In genomic region chr9:106249550-106249949, GRCm38 (mm10) we compare ENCODE assay signal across 13 mouse cellular contexts. TPM values are rescaled to one million over a fixed set of nuclear protein-coding genes. Genes with fewer than 3 reads are reported as not detected.
DNase-seq lines count a peak whose midpoint lies in the region; ATAC-seq and TF ChIP-seq lines count a peak whose summit lies in the region.
"Had no signal": no experiment of that assay in that cellular context is flagged by ENCODE, and none has a peak within 500 bp of the region (broad histone marks: within the 10 kb centered on the region; RNA-seq: fewer than 3 reads in every experiment).

No protein-coding gene starts in this region.

- H3K4me3 ChIP-seq in heart, embryonic 10.5 days = no peak overlapping the region
- no peak overlapping the region for H3K4me3 ChIP-seq in neural tube, embryonic 13.5 days
- H3K4me3 ChIP-seq in neural tube, embryonic 15.5 days (replicated peaks) = no peak overlapping the region
- no peak overlapping the region for H3K4me3 ChIP-seq in lung, embryonic 14.5 days (ENCODE audit: low read depth, low read length)
- H3K4me3 ChIP-seq in stomach, embryonic 16.5 days (replicated peaks; ENCODE audit: low read length) = no peak overlapping the region
- H3K4me3 ChIP-seq: forebrain, embryonic 10.5 days had no signal

- ATAC-seq in neural tube, embryonic 13.5 days (ENCODE audit: low read depth) = no peak
- no peak for ATAC-seq in neural tube, embryonic 15.5 days (ENCODE audit: low FRiP score)
- ATAC-seq in lung, embryonic 14.5 days (ENCODE audit: insufficient read depth) = no peak
- ATAC-seq in stomach, embryonic 16.5 days (ENCODE audit: insufficient read depth, low FRiP score) = peak; percentile 47; the same call in 1 of the 2 replicates

- WGBS in heart, embryonic 10.5 days = 87% methylated on average over 11 of the region's 11 CpGs
- 89% methylated on average over 11 of the region's 11 CpGs for WGBS in neural tube, embryonic 13.5 days
- WGBS in neural tube, embryonic 15.5 days = 92% methylated on average over 11 of the region's 11 CpGs
- WGBS in lung, embryonic 14.5 days = 75% methylated on average over 11 of the region's 11 CpGs
- whole genome bisulfite sequencing in stomach, embryonic 16.5 days = 64% methylated on average over 11 of the region's 11 CpGs

- peak overlapping the region; percentile 31; the same call in 1 of the 2 replicates for H3K27ac ChIP-seq in heart, embryonic 10.5 days
- H3K27ac ChIP-seq in neural tube, embryonic 13.5 days (replicated peaks) = 0 out of 2 replicates have a peak overlapping the region, but pooled peaks have one; percentile 3
- H3K27ac ChIP-seq in neural tube, embryonic 15.5 days (replicated peaks) = no peak overlapping the region
- H3K27ac ChIP-seq in lung, embryonic 14.5 days (ENCODE audit: low read depth) = peak overlapping the region; percentile 51
- peak overlapping the region; percentile 90 for H3K27ac ChIP-seq in stomach, embryonic 16.5 days (ENCODE audit: low read length)
- H3K27ac ChIP-seq: forebrain, embryonic 10.5 days; hindbrain, embryonic 14.5 days had no signal

- TF ChIP-seq CTCF in lung, embryonic 14.5 days (IDR thresholded peaks at IDR 0.05; ENCODE audit: low read depth) = no peak

- H3K27me3 ChIP-seq in heart, embryonic 10.5 days (ENCODE audit: insufficient read depth, poor library complexity, severe bottlenecking) = no peaks in the 10 kb centered on the region
- H3K27me3 ChIP-seq in neural tube, embryonic 13.5 days = no peaks in the 10 kb centered on the region
- no peaks in the 10 kb centered on the region for H3K27me3 ChIP-seq in neural tube, embryonic 15.5 days (replicated peaks)
- H3K27me3 ChIP-seq in lung, embryonic 14.5 days (ENCODE audit: insufficient read depth, low read length) = no peaks in the 10 kb centered on the region
- H3K27me3 ChIP-seq in stomach, embryonic 16.5 days (ENCODE audit: control insufficient read depth, insufficient read depth, low read length) = no peaks in the 10 kb centered on the region

- no peak overlapping the region for H3K4me2 ChIP-seq in neural tube, embryonic 13.5 days
- no peak overlapping the region for H3K4me2 ChIP-seq in neural tube, embryonic 15.5 days
- H3K4me2 ChIP-seq in lung, embryonic 14.5 days = no peak overlapping the region
- H3K4me2 ChIP-seq in stomach, embryonic 16.5 days (ENCODE audit: low read depth, low read length) = no peak overlapping the region
- H3K4me2 ChIP-seq: hindbrain, embryonic 14.5 days had no signal

- H3K9me3 ChIP-seq in heart, embryonic 10.5 days = no peaks in the 10 kb centered on the region
- H3K9me3 ChIP-seq in neural tube, embryonic 13.5 days = no peaks in the 10 kb centered on the region
- H3K9me3 ChIP-seq in neural tube, embryonic 15.5 days (replicated peaks) = no peaks in the 10 kb centered on the region
- H3K9me3 ChIP-seq in lung, embryonic 14.5 days (ENCODE audit: low read depth, low read length) = no peaks in the 10 kb centered on the region
- H3K9me3 ChIP-seq in stomach, embryonic 16.5 days (replicated peaks; ENCODE audit: control insufficient read depth, low read length) = no peaks in the 10 kb centered on the region
- H3K9me3 ChIP-seq: forebrain, embryonic 10.5 days; G1E had no signal

- peaks cover 36% of the 10 kb centered on the region for H3K4me1 ChIP-seq in heart, embryonic 10.5 days
- H3K4me1 ChIP-seq in neural tube, embryonic 13.5 days (replicated peaks) = peaks cover 49% of the 10 kb centered on the region
- peaks cover 37% of the 10 kb centered on the region for H3K4me1 ChIP-seq in neural tube, embryonic 15.5 days
- H3K4me1 ChIP-seq in lung, embryonic 14.5 days (ENCODE audit: insufficient read depth) = peaks cover 21% of the 10 kb centered on the region; the same call in 1 of the 2 replicates
- H3K4me1 ChIP-seq in stomach, embryonic 16.5 days (ENCODE audit: control insufficient read depth, insufficient read depth, low read length) = peaks cover 33% of the 10 kb centered on the region

- H3K36me3 ChIP-seq in heart, embryonic 10.5 days = peaks cover 4% of the 10 kb centered on the region; the same call in 1 of the 2 replicates
- peaks cover 8% of the 10 kb centered on the region; the same call in 1 of the 2 replicates for H3K36me3 ChIP-seq in neural tube, embryonic 13.5 days
- no peaks in the 10 kb centered on the region for H3K36me3 ChIP-seq in neural tube, embryonic 15.5 days
- peaks cover 6% of the 10 kb centered on the region for H3K36me3 ChIP-seq in lung, embryonic 14.5 days (ENCODE audit: insufficient read depth)
- no peaks in the 10 kb centered on the region for H3K36me3 ChIP-seq in stomach, embryonic 16.5 days (ENCODE audit: control insufficient read depth, insufficient read depth, low read length)

- no peak overlapping the region for H3K9ac ChIP-seq in neural tube, embryonic 13.5 days
- H3K9ac ChIP-seq in neural tube, embryonic 15.5 days (replicated peaks) = no peak overlapping the region
- no peak overlapping the region for H3K9ac ChIP-seq in lung, embryonic 14.5 days
- peak overlapping the region; percentile 9; the same call in 1 of the 2 replicates for H3K9ac ChIP-seq in stomach, embryonic 16.5 days (ENCODE audit: low read length)
- H3K9ac ChIP-seq: hindbrain, embryonic 14.5 days had no signal

- DNase-seq in heart, embryonic 10.5 days (ENCODE audit: low spot score) = no peak
- DNase-seq in heart, adult 8-10 months (ENCODE audit: low spot score) = no peak
- no peak for DNase-seq in lung, embryonic 14.5 days
- DNase-seq in retina, embryonic 14.5 days (ENCODE audit: low spot score) = no peak
- DNase-seq in layer of hippocampus, adult 8-10 months (ENCODE audit: low spot score in 2 of 2) = no peak
- DNase-seq: B cell, adult 2 months; thymus, postnatal 14 days had no signal

RNA-seq across cellular contexts. Expression of gene Alas1, which starts 1.1 kb away (rescaled TPM):
- 96.9 and 120 TPM in 2 replicates for polyA plus RNA-seq in heart, embryonic 10.5 days (2016; fragmentation: Nextera tagmentation; extraction: Ambion mirVana)
- total RNA-seq in heart, adult 8-10 months (2022) = 100 to 1,000 TPM; 335 to 477 (median 407) TPM
- polyA plus RNA-seq in neural tube, embryonic 13.5 days (2015; fragmentation: Nextera tagmentation; extraction: Ambion mirVana) = 96.8 and 101 TPM in 2 replicates
- 105 and 107 TPM in 2 replicates for polyA plus RNA-seq in neural tube, embryonic 15.5 days (2015; fragmentation: Nextera tagmentation; extraction: Ambion mirVana)
- polyA plus RNA-seq in lung, embryonic 14.5 days (2014; fragmentation: Nextera tagmentation; extraction: Ambion mirVana) = 104 and 110 TPM in 2 replicates
- 131 and 135 TPM in 2 replicates for polyA plus RNA-seq in stomach, embryonic 16.5 days (2015; fragmentation: Nextera tagmentation; extraction: Ambion mirVana)
- 100 to 1,000 TPM; 146 to 162 (median 156) TPM for total RNA-seq in layer of hippocampus, adult 8-10 months (2022)

RNA-seq across cellular contexts. Expression of gene Tlr9, which starts 27.2 kb away (rescaled TPM):
- polyA plus RNA-seq in heart, embryonic 10.5 days (2016; fragmentation: Nextera tagmentation; extraction: Ambion mirVana) = not detected in 2 replicates
- total RNA-seq in heart, adult 8-10 months (2022) = under 1 TPM; 0.33 to 0.57 (median 0.42) TPM
- not detected in 2 replicates for polyA plus RNA-seq in neural tube, embryonic 13.5 days (2015; fragmentation: Nextera tagmentation; extraction: Ambion mirVana)
- 0.05 TPM in 1 of 2 replicates, not detected in the other for polyA plus RNA-seq in neural tube, embryonic 15.5 days (2015; fragmentation: Nextera tagmentation; extraction: Ambion mirVana)
- polyA plus RNA-seq in lung, embryonic 14.5 days (2014; fragmentation: Nextera tagmentation; extraction: Ambion mirVana) = 0.08 and 0.09 TPM in 2 replicates
- 0.09 TPM in 2 replicates for polyA plus RNA-seq in stomach, embryonic 16.5 days (2015; fragmentation: Nextera tagmentation; extraction: Ambion mirVana)
- 1 to 10 TPM in 3 of 4 experiments, under 1 TPM in 1; 0.94 to 3.2 (median 2.1) TPM for total RNA-seq in layer of hippocampus, adult 8-10 months (2022)
- polyA plus RNA-seq: forebrain, embryonic 10.5 days; G1E had no signal

RNA-seq across cellular contexts. Expression of gene Poc1a, which starts 31.3 kb away (rescaled TPM):
- polyA plus RNA-seq in heart, embryonic 10.5 days (2016; fragmentation: Nextera tagmentation; extraction: Ambion mirVana) = 36.5 and 42.3 TPM in 2 replicates
- 1 to 10 TPM; 3.2 to 4.9 (median 4.7) TPM for total RNA-seq in heart, adult 8-10 months (2022)
- polyA plus RNA-seq in neural tube, embryonic 13.5 days (2015; fragmentation: Nextera tagmentation; extraction: Ambion mirVana) = 8.0 and 8.4 TPM in 2 replicates
- polyA plus RNA-seq in neural tube, embryonic 15.5 days (2015; fragmentation: Nextera tagmentation; extraction: Ambion mirVana) = 7.0 and 13.3 TPM in 2 replicates
- polyA plus RNA-seq in lung, embryonic 14.5 days (2014; fragmentation: Nextera tagmentation; extraction: Ambion mirVana) = 27.1 and 29.5 TPM in 2 replicates
- 22.2 and 24.5 TPM in 2 replicates for polyA plus RNA-seq in stomach, embryonic 16.5 days (2015; fragmentation: Nextera tagmentation; extraction: Ambion mirVana)
- 10 to 100 TPM; 14.7 to 17.7 (median 16.2) TPM for total RNA-seq in layer of hippocampus, adult 8-10 months (2022)

RNA-seq across cellular contexts. Expression of gene Twf2, which starts 46.6 kb away (rescaled TPM):
- polyA plus RNA-seq in heart, embryonic 10.5 days (2016; fragmentation: Nextera tagmentation; extraction: Ambion mirVana) = 70.5 and 77.2 TPM in 2 replicates
- 100 to 1,000 TPM; 188 to 245 (median 236) TPM for total RNA-seq in heart, adult 8-10 months (2022)
- 54.1 and 57.1 TPM in 2 replicates for polyA plus RNA-seq in neural tube, embryonic 13.5 days (2015; fragmentation: Nextera tagmentation; extraction: Ambion mirVana)
- 48.1 and 58.2 TPM in 2 replicates for polyA plus RNA-seq in neural tube, embryonic 15.5 days (2015; fragmentation: Nextera tagmentation; extraction: Ambion mirVana)
- 77.0 and 78.1 TPM in 2 replicates for polyA plus RNA-seq in lung, embryonic 14.5 days (2014; fragmentation: Nextera tagmentation; extraction: Ambion mirVana)
- 54.9 and 57.8 TPM in 2 replicates for polyA plus RNA-seq in stomach, embryonic 16.5 days (2015; fragmentation: Nextera tagmentation; extraction: Ambion mirVana)
- total RNA-seq in layer of hippocampus, adult 8-10 months (2022) = 10 to 100 TPM; 53.5 to 61.3 (median 56.8) TPM

RNA-seq across cellular contexts. Expression of gene Ppm1m, which starts 50.0 kb away (rescaled TPM):
- polyA plus RNA-seq in heart, embryonic 10.5 days (2016; fragmentation: Nextera tagmentation; extraction: Ambion mirVana) = 36.4 and 45.0 TPM in 2 replicates
- 10 to 100 TPM in 3 of 4 experiments, 1 to 10 TPM in 1; 9.4 to 12.8 (median 12.3) TPM for total RNA-seq in heart, adult 8-10 months (2022)
- 18.7 and 22.8 TPM in 2 replicates for polyA plus RNA-seq in neural tube, embryonic 13.5 days (2015; fragmentation: Nextera tagmentation; extraction: Ambion mirVana)
- 16.9 and 20.5 TPM in 2 replicates for polyA plus RNA-seq in neural tube, embryonic 15.5 days (2015; fragmentation: Nextera tagmentation; extraction: Ambion mirVana)
- polyA plus RNA-seq in lung, embryonic 14.5 days (2014; fragmentation: Nextera tagmentation; extraction: Ambion mirVana) = 49.2 and 55.0 TPM in 2 replicates
- polyA plus RNA-seq in stomach, embryonic 16.5 days (2015; fragmentation: Nextera tagmentation; extraction: Ambion mirVana) = 35.1 and 36.0 TPM in 2 replicates
- total RNA-seq in layer of hippocampus, adult 8-10 months (2022) = 10 to 100 TPM; 21.7 to 27.4 (median 23.0) TPM
